Mouse (Mus musculus) limb, embryonic 11.5 days (tissue): Measurements from ENCODE around the gene Zfp277. TPM values are rescaled to one million over a fixed set of nuclear protein-coding genes. Genes with fewer than 3 reads are reported as not detected.

Source experiments
- ATAC-seq: fragments of 200-750 bp; cut with Nextera tagmentation; 2 replicates; pipeline ENCODE4 v1.8.0; 2017; ENCODE audit warnings: low read depth; ENCODE audit not compliant: insufficient number of reproducible peaks, low FRiP score, low TSS enrichment
- DNase-seq: peaks from one replicate; pipeline ENCODE4 v3.0.0-alpha.2; 2015; ENCODE audit warnings: low spot score
- H3K27ac ChIP-seq: fragments of 300-500 bp; sonication (generic); replicated peaks from 2 replicates; pipeline ENCODE4 v1.5.1; 2014; ENCODE audit warnings: low read depth, mild to moderate bottlenecking, low read length
- H3K27me3 ChIP-seq: fragments of 300-500 bp; sonication (generic); 2 replicates; pipeline ENCODE4 v1.6.1; 2014; ENCODE audit warnings: mild to moderate bottlenecking, low read length, mixed read lengths; ENCODE audit not compliant: control insufficient read depth, insufficient read depth
- H3K36me3 ChIP-seq: fragments of 300-500 bp; sonication (generic); 2 replicates; pipeline ENCODE4 v1.6.1; 2014; ENCODE audit warnings: mild to moderate bottlenecking, low read length, moderate library complexity, mixed read lengths; ENCODE audit not compliant: control insufficient read depth, insufficient read depth
- H3K4me1 ChIP-seq: fragments of 300-500 bp; sonication (generic); 2 replicates; pipeline ENCODE4 v1.6.1; 2014; ENCODE audit warnings: low read length, mixed read lengths; ENCODE audit not compliant: control insufficient read depth, insufficient read depth
- H3K4me2 ChIP-seq: fragments of 300-500 bp; sonication (generic); 2 replicates; pipeline ENCODE4 v1.6.1; 2014; ENCODE audit warnings: low read depth, mild to moderate bottlenecking, moderate library complexity; ENCODE audit not compliant: severe bottlenecking
- H3K4me3 ChIP-seq: fragments of 300-500 bp; sonication (generic); 2 replicates; pipeline ENCODE4 v1.5.1; 2014; ENCODE audit warnings: low read depth, low read length
- H3K9ac ChIP-seq: fragments of 300-500 bp; sonication (generic); 2 replicates; pipeline ENCODE4 v1.6.1; 2014; ENCODE audit warnings: mild to moderate bottlenecking, low read length
- H3K9me3 ChIP-seq: fragments of 300-500 bp; sonication (generic); 2 replicates; pipeline ENCODE4 v1.6.1; 2016; ENCODE audit warnings: low read length; ENCODE audit not compliant: control insufficient read depth
- WGBS: fragments of 180-500 bp; shearing (Covaris S2); extraction: QIAGEN DNeasy Blood & Tissue Kit; methylation state at CpG from one replicate; pipeline ENCODE4 v1.1.7; 2014; 5-methylcytosine and 5-hydroxymethylcytosine counted together
- polyA plus RNA-seq: library from polyadenylated mRNA; unstranded; fragments of >200 nt; fragmentation: Nextera tagmentation; extraction: Ambion mirVana; gene quantifications from 2 replicates; pipeline ENCODE4 v1.2.1, GENCODE M21; 2014

Zfp277 gene
- polyA plus RNA-seq, 1 experiment from 2014 or later: 42.7 TPM

GRCm38 (mm10) chr12:40427606-40428005 lies 18.1 kb downstream of the Zfp277 start:
- Histone ChIP-seq H3K27ac (no peak overlapping the region), H3K4me2 (no peak overlapping the region), H3K9ac (no peak overlapping the region), H3K4me3 (no peak overlapping the region), H3K4me1 (no peaks in the 10 kb centered on the region), H3K36me3 (no peaks in the 10 kb centered on the region), H3K27me3 (no peaks in the 10 kb centered on the region), H3K9me3 (no peaks in the 10 kb centered on the region)
- DNase-seq (no peak), ATAC-seq (no peak)
- 90% methylated on average over 10 of the region's 10 CpGs for WGBS

GRCm38 (mm10) chr12:40424991-40425390 lies 20.7 kb downstream of the Zfp277 start:
- no peaks in the 10 kb centered on the region for H3K27me3 ChIP-seq
- DNase-seq (no peak), ATAC-seq (no peak)
- H3K4me2 ChIP-seq: no peak overlapping the region
- no peak overlapping the region for H3K9ac ChIP-seq
- no peak overlapping the region for H3K27ac ChIP-seq
- no peaks in the 10 kb centered on the region for H3K36me3 ChIP-seq
- H3K4me1 ChIP-seq: no peaks in the 10 kb centered on the region
- 92% methylated on average over 1 of the region's 1 CpGs for WGBS
- H3K9me3 ChIP-seq: no peaks in the 10 kb centered on the region
- no peak overlapping the region for H3K4me3 ChIP-seq

- Histone ChIP-seq H3K4me1 (no peaks in the 10 kb centered on the region), H3K4me2 (no peak overlapping the region), H3K27me3 (no peaks in the 10 kb centered on the region), H3K4me3 (no peak overlapping the region), H3K36me3 (no peaks in the 10 kb centered on the region), H3K9me3 (no peaks in the 10 kb centered on the region), H3K27ac (no peak overlapping the region), H3K9ac (no peak overlapping the region)
- ATAC-seq: no peak
- WGBS: 95% methylated on average over 4 of the region's 4 CpGs
- DNase-seq: no peak
Observed at GRCm38 (mm10) chr12:40417257-40417656, 28.4 kb downstream of the Zfp277 start.

- ATAC-seq (no peak), DNase-seq (no peak)
- Histone ChIP-seq H3K36me3 (no peaks in the 10 kb centered on the region), H3K4me1 (no peaks in the 10 kb centered on the region), H3K27me3 (no peaks in the 10 kb centered on the region), H3K9me3 (no peaks in the 10 kb centered on the region), H3K4me3 (no peak overlapping the region), H3K4me2 (no peak overlapping the region), H3K9ac (no peak overlapping the region), H3K27ac (no peak overlapping the region)
- 88% methylated on average over 8 of the region's 8 CpGs for WGBS
Observed at GRCm38 (mm10) chr12:40415312-40415925, 30.3 kb downstream of the Zfp277 start.

GRCm38 (mm10) chr12:40414682-40415311 lies 30.9 kb downstream of the Zfp277 start:
- no peak for ATAC-seq
- Histone ChIP-seq H3K27ac (no peak overlapping the region), H3K27me3 (no peaks in the 10 kb centered on the region), H3K4me2 (no peak overlapping the region), H3K4me3 (no peak overlapping the region), H3K9ac (no peak overlapping the region), H3K36me3 (no peaks in the 10 kb centered on the region), H3K4me1 (no peaks in the 10 kb centered on the region), H3K9me3 (no peaks in the 10 kb centered on the region)
- WGBS: 71% methylated on average over 5 of the region's 5 CpGs
- DNase-seq: no peak

- Histone ChIP-seq H3K9me3 (no peaks in the 10 kb centered on the region), H3K4me1 (no peaks in the 10 kb centered on the region), H3K27me3 (no peaks in the 10 kb centered on the region), H3K4me2 (no peak overlapping the region), H3K9ac (no peak overlapping the region), H3K4me3 (no peak overlapping the region), H3K36me3 (no peaks in the 10 kb centered on the region), H3K27ac (no peak overlapping the region)
- no peak for ATAC-seq
- WGBS: 92% methylated on average over 10 of the region's 10 CpGs
- DNase-seq: no peak
Observed at GRCm38 (mm10) chr12:40399812-40400211, 45.9 kb downstream of the Zfp277 start.

- no peaks in the 10 kb centered on the region for H3K27me3 ChIP-seq
- DNase-seq (no peak), ATAC-seq (no peak)
- H3K4me3 ChIP-seq: no peak overlapping the region
- H3K36me3 ChIP-seq: no peaks in the 10 kb centered on the region
- H3K4me1 ChIP-seq: no peaks in the 10 kb centered on the region
- H3K27ac ChIP-seq: no peak overlapping the region
- no peak overlapping the region for H3K4me2 ChIP-seq
- H3K9me3 ChIP-seq: no peaks in the 10 kb centered on the region
- no peak overlapping the region for H3K9ac ChIP-seq
- 90% methylated on average over 2 of the region's 2 CpGs for WGBS
Observed at GRCm38 (mm10) chr12:40399386-40399785, 46.3 kb downstream of the Zfp277 start.

GRCm38 (mm10) chr12:40398916-40399315 lies 46.8 kb downstream of the Zfp277 start:
- no peaks in the 10 kb centered on the region for H3K9me3 ChIP-seq
- WGBS: 97% methylated on average over 2 of the region's 2 CpGs
- DNase-seq: no peak

GRCm38 (mm10) chr12:40392869-40393268 lies 52.8 kb downstream of the Zfp277 start:
- Histone ChIP-seq H3K36me3 (no peaks in the 10 kb centered on the region), H3K9ac (no peak overlapping the region), H3K4me1 (no peaks in the 10 kb centered on the region), H3K27me3 (no peaks in the 10 kb centered on the region), H3K4me3 (no peak overlapping the region), H3K27ac (no peak overlapping the region), H3K4me2 (no peak overlapping the region), H3K9me3 (no peaks in the 10 kb centered on the region)
- DNase-seq (no peak), ATAC-seq (no peak)
- 68% methylated on average over 3 of the region's 3 CpGs for WGBS

More at GRCm38 (mm10) chr12:40398916-40399315, 46.8 kb downstream of the Zfp277 start:
- H3K4me3 ChIP-seq: no peak overlapping the region
- H3K36me3 ChIP-seq: no peaks in the 10 kb centered on the region
- no peak overlapping the region for H3K9ac ChIP-seq
- ATAC-seq: no peak
- H3K4me1 ChIP-seq: no peaks in the 10 kb centered on the region
- H3K27ac ChIP-seq: no peak overlapping the region
- no peaks in the 10 kb centered on the region for H3K27me3 ChIP-seq
- H3K4me2 ChIP-seq: no peak overlapping the region
